Mouse (Mus musculus) megakaryocyte, embryonic 14.5 days (primary cell): ENCODE results near the gene Setd7. TPM values are rescaled to one million over a fixed set of nuclear protein-coding genes. Genes with fewer than 3 reads are reported as not detected.
A peak's percentile ranks its signal among the peaks of the same experiment; 100 is the strongest.
"Not testable (repeated sequence)": the region's sequence is repeated elsewhere in the genome, so short reads cannot be mapped to it uniquely, and the experiment has no call there.

ENCODE experiments used
- H3K27me3 ChIP-seq: replicated peaks from 2 replicates; pipeline ENCODE3; 2012; ENCODE audit warnings: inconsistent platforms
- H3K36me3 ChIP-seq: replicated peaks from 2 replicates; pipeline ENCODE3; 2012; ENCODE audit warnings: low read length, inconsistent platforms, mixed read lengths
- H3K4me1 ChIP-seq: 2 replicates; pipeline ENCODE4 v1.6.1; 2012; ENCODE audit warnings: inconsistent platforms
- H3K4me3 ChIP-seq: replicated peaks from 2 replicates; pipeline ENCODE3; 2012; ENCODE audit warnings: moderate library complexity, mild to moderate bottlenecking, inconsistent platforms
- H3K9me3 ChIP-seq: 2 replicates; pipeline ENCODE4 v1.6.1; 2012; ENCODE audit warnings: inconsistent platforms
- FLI1 ChIP-seq: IDR thresholded peaks from 2 replicates; pipeline ENCODE4 v1.6.1; 2012; ENCODE audit warnings: low read length, inconsistent platforms, mixed read lengths
- GATA1 ChIP-seq: IDR thresholded peaks from 3 replicates; pipeline ENCODE4 v1.6.1; 2012; ENCODE audit warnings: mixed read lengths, low read length, inconsistent platforms, borderline replicate concordance
- polyA plus RNA-seq: library from polyadenylated mRNA; stranded (reverse); fragments of >175 nt; gene quantifications from 2 replicates; pipeline ENCODE4 v1.2.3, GENCODE M21; 2012; ENCODE audit warnings: low replicate concordance; ENCODE audit not compliant: insufficient read depth

Gene Setd7
- polyA plus RNA-seq, 1 experiment, result 5.0 TPM

- peaks cover 64% of the 10 kb centered on the region for H3K4me1 ChIP-seq
- H3K27me3 ChIP-seq, result peaks cover 6% of the 10 kb centered on the region
- TF ChIP-seq GATA1, result no peak
- no peak for TF ChIP-seq FLI1
These were observed 27.1 kb upstream of the Setd7 start for GRCm38 (mm10) chr3:51587697-51588262.

DNA sequence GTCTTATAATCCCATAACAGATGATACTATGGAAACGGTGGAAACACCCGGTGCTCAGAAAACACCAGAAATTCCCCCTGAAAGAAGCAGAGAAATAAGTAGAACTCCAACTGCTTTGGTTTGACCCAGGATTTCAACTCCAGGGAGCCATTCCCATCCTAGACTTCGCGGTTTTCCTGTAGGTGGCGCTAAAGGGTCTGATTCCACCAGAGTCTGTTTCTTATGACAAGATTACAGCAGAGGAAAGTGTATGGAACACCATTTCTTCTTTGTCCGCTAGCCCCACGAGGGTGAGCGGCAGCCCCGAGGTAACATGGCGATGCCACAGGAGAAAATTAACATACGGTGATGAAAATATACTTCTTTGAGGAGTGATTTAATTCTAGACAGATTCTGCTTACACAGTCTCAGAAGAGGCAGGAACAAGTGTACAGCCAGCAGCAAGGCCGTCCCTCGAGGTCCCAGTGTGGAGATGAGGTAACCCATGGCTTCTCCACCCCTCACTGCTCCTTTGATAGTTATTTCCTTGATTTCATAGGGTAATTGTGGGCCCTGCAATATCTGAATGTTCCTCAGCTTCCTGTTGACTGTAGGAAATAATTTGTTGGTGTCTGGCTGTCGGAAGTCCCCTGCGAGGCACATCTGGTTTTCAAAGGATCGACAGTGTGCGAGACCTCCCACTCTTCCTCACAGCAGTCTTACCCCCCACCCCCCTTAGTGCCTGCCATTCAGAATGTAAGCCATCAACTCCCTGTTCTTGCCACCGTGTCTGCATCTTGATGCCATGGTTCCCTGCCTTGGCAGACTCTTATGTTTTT, 23.1 kb upstream of the Setd7 start:
- Histone ChIP-seq H3K4me1 (peaks cover 55% of the 10 kb centered on the region), H3K27me3 (peaks cover 13% of the 10 kb centered on the region), H3K9me3 (no peaks in the 10 kb centered on the region), H3K4me3 (peak overlapping the region; percentile 51), H3K36me3 (no peaks in the 10 kb centered on the region)
- TF ChIP-seq FLI1, result no peak
- no peak for TF ChIP-seq GATA1

More at GRCm38 (mm10) chr3:51587697-51588262, 27.1 kb upstream of the Setd7 start:
- H3K9me3 ChIP-seq, result peaks cover 4% of the 10 kb centered on the region; the same call in 1 of the 2 replicates
- H3K36me3 ChIP-seq, result no peaks in the 10 kb centered on the region
- no peak overlapping the region for H3K4me3 ChIP-seq

DNA sequence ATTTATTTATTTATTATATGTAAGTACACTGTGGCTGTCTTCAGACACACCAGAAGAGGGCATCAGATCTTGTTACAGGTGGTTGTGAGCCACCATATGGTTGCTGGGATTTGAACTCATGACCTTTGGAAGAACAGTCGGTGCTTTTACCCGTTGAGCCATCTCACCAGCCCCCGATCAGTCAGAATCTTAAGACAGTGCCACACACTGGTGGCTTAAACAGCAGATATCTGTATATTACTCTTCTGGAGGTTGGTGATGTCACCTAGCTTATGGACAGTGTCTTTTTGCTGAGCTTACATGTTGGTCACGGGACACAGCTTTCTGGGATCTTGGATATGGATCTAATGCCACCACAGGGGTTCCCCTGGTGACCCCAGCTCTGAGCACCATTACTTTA, 18.6 kb upstream of the Setd7 start:
- not testable (repeated sequence) for H3K4me3 ChIP-seq, H3K9me3 ChIP-seq, H3K27me3 ChIP-seq, H3K36me3 ChIP-seq
- H3K4me1 ChIP-seq, result peaks cover 34% of the 10 kb centered on the region

DNA sequence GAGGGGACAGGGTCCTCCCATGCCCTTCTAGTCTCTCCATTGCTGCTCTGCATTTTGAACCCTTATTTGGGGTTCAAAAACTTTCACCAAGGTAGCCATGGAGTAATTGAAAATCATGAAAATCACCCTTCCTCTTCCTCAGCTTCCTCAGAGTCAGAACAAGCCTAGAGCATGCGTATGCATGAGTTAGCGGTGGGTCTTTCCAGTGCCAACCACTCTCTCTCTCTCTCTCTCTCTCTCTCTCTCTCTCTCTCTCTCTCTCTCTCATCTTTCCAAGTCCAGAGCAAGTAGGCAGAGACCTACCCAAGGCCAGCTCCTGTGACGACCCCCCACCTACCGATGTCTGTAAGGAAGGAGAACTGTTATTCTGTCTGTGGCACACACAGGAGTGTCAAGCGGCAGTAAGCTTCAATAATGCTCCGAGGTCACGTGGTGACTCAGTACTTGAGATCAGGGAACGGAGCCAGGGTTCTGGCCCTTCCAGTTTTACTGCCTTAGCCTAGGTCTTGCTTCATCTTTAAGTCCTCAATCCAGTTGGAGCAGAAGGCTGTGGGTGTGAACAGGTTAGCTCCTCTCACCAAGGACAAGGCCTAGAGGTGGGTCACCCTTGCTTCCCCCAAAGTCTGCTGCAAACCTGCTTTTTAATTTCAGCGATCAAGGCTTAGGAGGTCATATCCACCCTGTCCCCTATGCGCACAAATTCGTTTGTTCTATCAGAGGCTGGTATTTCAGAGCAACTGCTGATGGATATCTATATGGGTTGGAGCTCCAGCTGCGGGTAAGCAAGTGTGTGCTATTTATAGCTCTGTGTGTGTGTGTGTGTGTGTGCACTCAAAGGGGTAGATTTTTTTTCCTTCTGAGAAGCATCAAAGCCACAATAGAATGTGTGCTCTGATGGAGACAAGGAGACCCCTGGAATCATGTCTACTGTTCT, 17.4 kb upstream of the Setd7 start:
- H3K9me3 ChIP-seq, result peaks cover 2% of the 10 kb centered on the region; the same call in 1 of the 2 replicates
- peaks cover 9% of the 10 kb centered on the region for H3K27me3 ChIP-seq
- peaks cover 22% of the 10 kb centered on the region for H3K4me1 ChIP-seq
- H3K36me3 ChIP-seq, result no peaks in the 10 kb centered on the region
- H3K4me3 ChIP-seq, result no peak overlapping the region
- TF ChIP-seq FLI1 (no peak), GATA1 (no peak)

GRCm38 (mm10) chr3:51577359-51577758, 16.7 kb upstream of the Setd7 start:
- H3K27me3 ChIP-seq, result peaks cover 9% of the 10 kb centered on the region
- TF ChIP-seq GATA1 (no peak), FLI1 (no peak)

GRCm38 (mm10) chr3:51573915-51574314, 13.2 kb upstream of the Setd7 start:
- Histone ChIP-seq H3K4me3 (no peak overlapping the region), H3K36me3 (no peaks in the 10 kb centered on the region), H3K27me3 (peaks cover 8% of the 10 kb centered on the region), H3K4me1 (peaks cover 16% of the 10 kb centered on the region), H3K9me3 (peaks cover 9% of the 10 kb centered on the region; the same call in 1 of the 2 replicates)
- no peak for TF ChIP-seq FLI1
- TF ChIP-seq GATA1, result no peak

More at GRCm38 (mm10) chr3:51577359-51577758, 16.7 kb upstream of the Setd7 start:
- peaks cover 2% of the 10 kb centered on the region; the same call in 1 of the 2 replicates for H3K9me3 ChIP-seq
- no peaks in the 10 kb centered on the region for H3K36me3 ChIP-seq
- peaks cover 20% of the 10 kb centered on the region for H3K4me1 ChIP-seq
- H3K4me3 ChIP-seq, result no peak overlapping the region

GRCm38 (mm10) chr3:51570200-51570599, 9.5 kb upstream of the Setd7 start:
- Histone ChIP-seq H3K36me3 (no peaks in the 10 kb centered on the region), H3K4me3 (no peak overlapping the region), H3K27me3 (peaks cover 14% of the 10 kb centered on the region), H3K9me3 (peaks cover 14% of the 10 kb centered on the region), H3K4me1 (no peaks in the 10 kb centered on the region)
- no peak for TF ChIP-seq GATA1
- TF ChIP-seq FLI1, result no peak

DNA sequence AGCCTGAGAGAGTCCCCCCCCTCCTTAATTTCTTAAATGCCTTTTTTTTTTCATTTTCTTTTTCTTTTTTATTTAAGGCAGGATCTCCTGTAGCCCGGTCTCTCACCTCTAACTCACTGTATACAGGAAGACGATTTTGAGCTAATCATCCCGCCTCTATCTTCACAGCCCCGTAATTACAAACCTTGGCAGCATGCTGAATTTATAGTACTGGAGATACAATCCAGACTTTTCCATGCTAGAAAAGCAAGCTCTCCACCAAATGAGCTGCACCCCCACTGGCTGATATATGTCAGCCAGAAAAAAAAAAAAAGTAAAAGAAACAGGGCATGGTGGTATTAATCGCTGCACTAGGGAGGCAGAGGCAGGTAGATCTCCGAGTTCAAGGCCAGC, 1.3 kb upstream of the Setd7 start:
- Histone ChIP-seq H3K4me3 (peak overlapping the region; percentile 100), H3K36me3 (peaks cover 15% of the 10 kb centered on the region), H3K4me1 (peaks cover 53% of the 10 kb centered on the region), H3K9me3 (no peaks in the 10 kb centered on the region), H3K27me3 (no peaks in the 10 kb centered on the region)
- no peak for TF ChIP-seq GATA1
- no peak for TF ChIP-seq FLI1

- Histone ChIP-seq H3K9me3 (no peaks in the 10 kb centered on the region), H3K27me3 (no peaks in the 10 kb centered on the region), H3K4me3 (peak overlapping the region; percentile 100), H3K36me3 (peaks cover 18% of the 10 kb centered on the region), H3K4me1 (peaks cover 59% of the 10 kb centered on the region)
- TF ChIP-seq GATA1 (no peak), FLI1 (no peak)
These were observed 672 bp upstream of the Setd7 start for GRCm38 (mm10) chr3:51561109-51561992.
